Mouse (Mus musculus): Measurements from ENCODE around the gene Ajap1. TPM values are rescaled to one million over a fixed set of nuclear protein-coding genes. Genes with fewer than 3 reads are reported as not detected.

Ajap1 gene
- not detected in 4 replicates for total RNA-seq (2023)

DNA sequence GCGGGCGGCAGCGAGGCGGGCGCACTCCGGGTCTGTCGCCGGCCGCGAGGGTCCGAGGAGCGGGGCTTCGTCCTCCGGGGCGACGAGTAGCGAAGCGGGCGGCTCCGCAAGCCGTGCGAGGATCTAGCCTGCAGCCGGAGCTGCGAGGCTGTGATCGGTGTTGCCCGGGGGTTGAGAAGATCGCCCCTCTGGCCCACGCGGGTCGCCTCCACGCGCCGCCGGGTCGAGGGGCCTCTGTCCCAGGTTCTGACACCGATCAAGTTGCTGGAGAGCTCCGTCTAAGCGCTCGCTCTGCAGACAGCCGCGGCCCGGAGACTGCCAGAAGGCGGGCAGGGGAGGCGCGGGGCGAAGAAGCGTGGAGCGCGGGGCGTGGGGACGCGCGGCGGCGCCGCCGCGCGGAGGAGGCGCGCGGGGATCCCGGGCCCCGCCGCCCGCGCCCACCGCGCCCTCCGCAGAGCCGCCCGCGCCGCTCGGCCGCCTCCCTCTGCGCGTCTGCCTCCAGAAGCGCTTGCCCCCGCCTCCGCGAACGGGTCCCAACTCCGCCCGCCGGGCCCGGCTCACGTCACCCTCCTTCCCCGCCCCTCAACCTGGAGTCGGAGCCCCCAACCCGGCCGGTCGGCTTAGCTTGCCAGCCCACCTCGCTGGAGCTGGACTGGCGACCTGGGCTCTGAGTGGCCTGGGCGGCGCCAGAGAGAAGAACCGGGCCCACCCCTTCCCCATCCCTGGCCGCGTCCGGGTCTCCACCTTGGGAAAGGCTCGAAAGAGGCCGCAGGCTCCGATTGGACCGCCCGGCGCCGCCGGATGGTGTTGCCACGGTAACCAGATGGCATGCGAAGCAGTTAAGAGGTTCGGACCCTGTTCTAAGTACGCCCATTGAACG is at the start of gene Ajap1:
Gene Ajap1, minus strand, starts transcription at position 353 of the 880 bp plus-strand sequence.

Data from B cell, adult 62 days (primary cell).